Mouse (Mus musculus) liver, embryonic 12.5 days (tissue): ENCODE measurements around the gene Cd300lf. TPM values are rescaled to one million over a fixed set of nuclear protein-coding genes. Genes with fewer than 3 reads are reported as not detected.

Experiments
- ATAC-seq: fragments of 200-750 bp; cut with Nextera tagmentation; 2 replicates; pipeline ENCODE4 v1.8.0; 2017; ENCODE audit warnings: moderate number of reproducible peaks, mild to moderate bottlenecking, moderate library complexity
- H3K27ac ChIP-seq: fragments of 300-500 bp; sonication (generic); 2 replicates; pipeline ENCODE4 v1.5.1; 2016; ENCODE audit warnings: mild to moderate bottlenecking
- H3K27me3 ChIP-seq: fragments of 300-500 bp; sonication (generic); replicated peaks from 2 replicates; pipeline ENCODE4 v1.6.1; 2016; ENCODE audit warnings: mild to moderate bottlenecking, moderate library complexity
- H3K36me3 ChIP-seq: fragments of 300-500 bp; sonication (generic); 2 replicates; pipeline ENCODE4 v1.6.1; 2016; ENCODE audit warnings: mild to moderate bottlenecking, moderate library complexity
- H3K4me1 ChIP-seq: fragments of 300-500 bp; sonication (generic); 2 replicates; pipeline ENCODE4 v1.6.1; 2016
- H3K4me2 ChIP-seq: fragments of 300-500 bp; sonication (generic); 2 replicates; pipeline ENCODE4 v1.6.1; 2016; ENCODE audit warnings: mild to moderate bottlenecking, moderate library complexity
- H3K4me3 ChIP-seq: fragments of 300-500 bp; sonication (generic); 2 replicates; pipeline ENCODE4 v1.5.1; 2016; ENCODE audit warnings: mild to moderate bottlenecking, moderate library complexity
- H3K9ac ChIP-seq: fragments of 300-500 bp; sonication (generic); 2 replicates; pipeline ENCODE4 v1.6.1; 2016; ENCODE audit warnings: mild to moderate bottlenecking, moderate library complexity
- H3K9me3 ChIP-seq: fragments of 300-500 bp; sonication (generic); replicated peaks from 2 replicates; pipeline ENCODE4 v1.6.1; 2016; ENCODE audit warnings: mild to moderate bottlenecking, moderate library complexity
- WGBS: fragments of 180-500 bp; shearing (Covaris S2); methylation state at CpG from one replicate; pipeline ENCODE4 v1.1.7; 2016; ENCODE audit not compliant: insufficient replicate concordance; 5-methylcytosine and 5-hydroxymethylcytosine counted together
- polyA plus RNA-seq: library from polyadenylated mRNA; unstranded; fragments of >200 nt; fragmentation: Nextera tagmentation; extraction: Ambion mirVana; gene quantifications from 2 replicates; pipeline ENCODE4 v1.2.1, GENCODE M21; 2016

Cd300lf gene
- polyA plus RNA-seq, 1 experiment from 2014 or later = 1.3 TPM

- peaks cover 34% of the 10 kb centered on the region for H3K27me3 ChIP-seq
- peaks cover 72% of the 10 kb centered on the region for H3K4me1 ChIP-seq
- no peak overlapping the region for H3K9ac ChIP-seq
- no peaks in the 10 kb centered on the region for H3K36me3 ChIP-seq
- 8% methylated on average over 12 of the region's 12 CpGs for WGBS
- H3K4me3 ChIP-seq = no peak overlapping the region
- no peak for ATAC-seq
- H3K9me3 ChIP-seq = no peaks in the 10 kb centered on the region
- H3K4me2 ChIP-seq = peak overlapping the region; percentile 28; the same call in 1 of the 2 replicates
- peak overlapping the region; percentile 65 for H3K27ac ChIP-seq
These were observed 24.3 kb upstream of the Cd300lf start for GRCm38 (mm10) chr11:115157933-115158719.

GRCm38 (mm10) chr11:115155053-115155634, 21.4 kb upstream of the Cd300lf start:
- Histone ChIP-seq H3K36me3 (no peaks in the 10 kb centered on the region), H3K9me3 (no peaks in the 10 kb centered on the region), H3K27me3 (peaks cover 47% of the 10 kb centered on the region), H3K4me3 (peak overlapping the region; percentile 38), H3K27ac (no peak overlapping the region), H3K9ac (peak overlapping the region; percentile 28), H3K4me1 (peaks cover 59% of the 10 kb centered on the region), H3K4me2 (peak overlapping the region; percentile 65)
- 1% methylated on average over 5 of the region's 5 CpGs for WGBS
- ATAC-seq = no peak

GRCm38 (mm10) chr11:115153699-115154292, 20.0 kb upstream of the Cd300lf start:
- H3K4me3 ChIP-seq = peak overlapping the region; percentile 38
- peaks cover 47% of the 10 kb centered on the region for H3K27me3 ChIP-seq
- peak overlapping the region; percentile 65 for H3K4me2 ChIP-seq
- no peak overlapping the region for H3K9ac ChIP-seq
- H3K9me3 ChIP-seq = no peaks in the 10 kb centered on the region
- peaks cover 55% of the 10 kb centered on the region for H3K4me1 ChIP-seq
- under 1% methylated on average over 35 of the region's 35 CpGs for WGBS
- no peaks in the 10 kb centered on the region for H3K36me3 ChIP-seq
- peak; percentile 86 for ATAC-seq
- no peak overlapping the region for H3K27ac ChIP-seq

GRCm38 (mm10) chr11:115153088-115153487, 19.3 kb upstream of the Cd300lf start:
- Histone ChIP-seq H3K4me3 (no peak overlapping the region), H3K4me2 (no peak overlapping the region), H3K9ac (no peak overlapping the region), H3K9me3 (no peaks in the 10 kb centered on the region), H3K27ac (no peak overlapping the region), H3K4me1 (peaks cover 48% of the 10 kb centered on the region), H3K36me3 (no peaks in the 10 kb centered on the region), H3K27me3 (peaks cover 47% of the 10 kb centered on the region)
- WGBS = 69% methylated on average over 9 of the region's 9 CpGs
- no peak for ATAC-seq

GRCm38 (mm10) chr11:115151755-115152429, 18.1 kb upstream of the Cd300lf start:
- 19% methylated on average over 15 of the region's 15 CpGs for WGBS
- no peaks in the 10 kb centered on the region for H3K9me3 ChIP-seq
- no peaks in the 10 kb centered on the region for H3K36me3 ChIP-seq
- H3K9ac ChIP-seq = no peak overlapping the region
- H3K4me2 ChIP-seq = peak overlapping the region; percentile 50
- H3K27ac ChIP-seq = no peak overlapping the region
- H3K27me3 ChIP-seq = peaks cover 44% of the 10 kb centered on the region
- peaks cover 40% of the 10 kb centered on the region for H3K4me1 ChIP-seq
- no peak for ATAC-seq
- peak overlapping the region; percentile 21; the same call in 1 of the 2 replicates for H3K4me3 ChIP-seq

GRCm38 (mm10) chr11:115150741-115151254, 17.0 kb upstream of the Cd300lf start:
- Histone ChIP-seq H3K9me3 (no peaks in the 10 kb centered on the region), H3K4me2 (no peak overlapping the region), H3K4me1 (peaks cover 40% of the 10 kb centered on the region), H3K36me3 (no peaks in the 10 kb centered on the region), H3K4me3 (no peak overlapping the region), H3K9ac (no peak overlapping the region), H3K27me3 (peaks cover 42% of the 10 kb centered on the region), H3K27ac (no peak overlapping the region)
- no peak for ATAC-seq
- WGBS = 58% methylated on average over 6 of the region's 6 CpGs

- Histone ChIP-seq H3K4me3 (no peak overlapping the region), H3K36me3 (no peaks in the 10 kb centered on the region), H3K4me2 (no peak overlapping the region), H3K27me3 (peaks cover 22% of the 10 kb centered on the region; the same call in 1 of the 2 replicates), H3K9ac (no peak overlapping the region), H3K9me3 (no peaks in the 10 kb centered on the region), H3K4me1 (peaks cover 12% of the 10 kb centered on the region; the same call in 1 of the 2 replicates), H3K27ac (no peak overlapping the region)
- ATAC-seq = no peak
- 71% methylated on average over 4 of the region's 4 CpGs for WGBS
These were observed 14.0 kb upstream of the Cd300lf start for GRCm38 (mm10) chr11:115147813-115148212.

GRCm38 (mm10) chr11:115141970-115142369, 8.2 kb upstream of the Cd300lf start:
- H3K4me2 ChIP-seq = no peak overlapping the region
- H3K36me3 ChIP-seq = no peaks in the 10 kb centered on the region
- H3K9me3 ChIP-seq = no peaks in the 10 kb centered on the region
- no peak for ATAC-seq
- H3K4me3 ChIP-seq = no peak overlapping the region
- WGBS = 23% methylated on average over 2 of the region's 2 CpGs
- 0 out of 2 replicates have a peak, but pooled peaks cover 13% of the 10 kb centered on the region for H3K27me3 ChIP-seq
- no peak overlapping the region for H3K27ac ChIP-seq
- H3K4me1 ChIP-seq = 0 out of 2 replicates have a peak, but pooled peaks cover 2% of the 10 kb centered on the region
- no peak overlapping the region for H3K9ac ChIP-seq

GRCm38 (mm10) chr11:115138597-115139262, 4.9 kb upstream of the Cd300lf start:
- Histone ChIP-seq H3K4me3 (no peak overlapping the region), H3K36me3 (no peaks in the 10 kb centered on the region), H3K27me3 (no peaks in the 10 kb centered on the region; the same call in 1 of the 2 replicates), H3K27ac (no peak overlapping the region), H3K4me2 (no peak overlapping the region), H3K9ac (no peak overlapping the region), H3K4me1 (no peaks in the 10 kb centered on the region), H3K9me3 (no peaks in the 10 kb centered on the region)
- no peak for ATAC-seq
- 43% methylated on average over 5 of the region's 5 CpGs for WGBS

GRCm38 (mm10) chr11:115131768-115132381, 1.9 kb downstream of the Cd300lf start:
- Histone ChIP-seq H3K27ac (no peak overlapping the region), H3K9ac (no peak overlapping the region), H3K4me1 (no peaks in the 10 kb centered on the region), H3K36me3 (no peaks in the 10 kb centered on the region), H3K27me3 (no peaks in the 10 kb centered on the region; the same call in 1 of the 2 replicates), H3K9me3 (no peaks in the 10 kb centered on the region), H3K4me2 (no peak overlapping the region), H3K4me3 (no peak overlapping the region)
- 64% methylated on average over 8 of the region's 8 CpGs for WGBS
- ATAC-seq = no peak
